In genomic region chr19:34192008-34192963, GRCm38 (mm10) we compare ENCODE assay signal across 8 mouse cellular contexts. TPM values are rescaled to one million over a fixed set of nuclear protein-coding genes. Genes with fewer than 3 reads are reported as not detected.
DNase-seq lines count a peak whose midpoint lies in the region; ATAC-seq and TF ChIP-seq lines count a peak whose summit lies in the region.

Gene Stambpl1 (plus strand): TSS chr19:34192229.

- POLR2A ChIA-PET in Patski (lab: Charles Lee) = no interaction called here

- no peak for DNase-seq in Patski (ENCODE audit: low read depth, low spot score)
- peak; percentile 77 to 78 for DNase-seq in cerebellum, postnatal 14 days
- peak; percentile 71 to 75 for DNase-seq in frontal cortex, postnatal 36 days (ENCODE audit: low spot score in 2 of 2)
- DNase-seq in hindbrain, embryonic 14.5 days (ENCODE audit: low spot score) = peak; percentile 65
- DNase-seq in layer of hippocampus, postnatal 25 days (ENCODE audit: extremely low spot score in 1 of 2, low spot score in 1 of 2) = peak; percentile 53 to 68
- DNase-seq in lung, postnatal 14 days = peak; percentile 73
- DNase-seq in ovary, postnatal 36 days (ENCODE audit: low spot score) = peak; percentile 71
- DNase-seq in thymus, postnatal 25 days = peak; percentile 92

- peak within 1 kb of the TSS; percentile 78 for H3K9ac ChIP-seq in hindbrain, embryonic 14.5 days

- ATAC-seq in Patski = peak; percentile 78
- peak; percentile 85 for ATAC-seq in hindbrain, embryonic 14.5 days (ENCODE audit: low FRiP score)

- H3K9me3 ChIP-seq in hindbrain, embryonic 14.5 days (ENCODE audit: control insufficient read depth, low read length) = no peaks in the 10 kb centered on the region

- CTCF ChIA-PET in Patski (lab: Charles Lee) = interaction anchor here (1.2 to 1.3 kb wide), 2 partner anchors 9 to 22 kb away, joined by 3 to 4 read pairs; no protein-coding TSS in a partner anchor

- H3K27ac ChIP-seq in hindbrain, embryonic 14.5 days = peak within 1 kb of the TSS; percentile 74

- H3K4me3 ChIP-seq in hindbrain, embryonic 14.5 days (replicated peaks; ENCODE audit: low read length) = peak within 1 kb of the TSS; percentile 60

- H3K27me3 ChIP-seq in Patski = peaks cover 4% of the 10 kb centered on the region
- peaks cover 6% of the 10 kb centered on the region; the same call in 1 of the 2 replicates for H3K27me3 ChIP-seq in hindbrain, embryonic 14.5 days (ENCODE audit: control insufficient read depth, insufficient read depth, low read length)

- H3K36me3 ChIP-seq in hindbrain, embryonic 14.5 days (replicated peaks; ENCODE audit: control insufficient read depth, insufficient read depth) = no peaks in the 10 kb centered on the region

- under 1% methylated on average over 62 of the region's 62 CpGs for WGBS in hindbrain, embryonic 14.5 days

- H3K4me2 ChIP-seq in hindbrain, embryonic 14.5 days (replicated peaks) = peak within 1 kb of the TSS; percentile 86

- TF ChIP-seq CTCF in Patski (IDR thresholded peaks at IDR 0.05) = no peak

- in situ Hi-C loops in Patski (cut with MboI; ENCODE audit: low pct_unique_long_range_greater_than_20kb) = no loop called here

- H3K4me1 ChIP-seq in hindbrain, embryonic 14.5 days (replicated peaks; ENCODE audit: control insufficient read depth, insufficient read depth, low read length) = peaks cover 10% of the 10 kb centered on the region; the same call in 1 of the 2 replicates

RNA-seq across cellular contexts. Expression of gene Stambpl1, which starts in this region (rescaled TPM):
- polyA plus RNA-seq in Patski (2021) = 21.6 TPM
- 18.6 and 26.9 TPM in 2 replicates for polyA plus RNA-seq in hindbrain, embryonic 14.5 days (2014; fragmentation: Nextera tagmentation; extraction: Ambion mirVana)
- 10 to 100 TPM; 20.6 to 22.2 TPM for total RNA-seq in layer of hippocampus, postnatal 25 days (2021)
